Mouse (Mus musculus): ENCODE data around the gene C2cd3. TPM values are rescaled to one million over a fixed set of nuclear protein-coding genes. Genes with fewer than 3 reads are reported as not detected.
A peak's percentile ranks its signal among the peaks of the same experiment; 100 is the strongest.

The C2cd3 gene
- total and polyA plus RNA-seq, 3 experiments = 6.6 to 8.4 (median 7.0) TPM

DNA sequence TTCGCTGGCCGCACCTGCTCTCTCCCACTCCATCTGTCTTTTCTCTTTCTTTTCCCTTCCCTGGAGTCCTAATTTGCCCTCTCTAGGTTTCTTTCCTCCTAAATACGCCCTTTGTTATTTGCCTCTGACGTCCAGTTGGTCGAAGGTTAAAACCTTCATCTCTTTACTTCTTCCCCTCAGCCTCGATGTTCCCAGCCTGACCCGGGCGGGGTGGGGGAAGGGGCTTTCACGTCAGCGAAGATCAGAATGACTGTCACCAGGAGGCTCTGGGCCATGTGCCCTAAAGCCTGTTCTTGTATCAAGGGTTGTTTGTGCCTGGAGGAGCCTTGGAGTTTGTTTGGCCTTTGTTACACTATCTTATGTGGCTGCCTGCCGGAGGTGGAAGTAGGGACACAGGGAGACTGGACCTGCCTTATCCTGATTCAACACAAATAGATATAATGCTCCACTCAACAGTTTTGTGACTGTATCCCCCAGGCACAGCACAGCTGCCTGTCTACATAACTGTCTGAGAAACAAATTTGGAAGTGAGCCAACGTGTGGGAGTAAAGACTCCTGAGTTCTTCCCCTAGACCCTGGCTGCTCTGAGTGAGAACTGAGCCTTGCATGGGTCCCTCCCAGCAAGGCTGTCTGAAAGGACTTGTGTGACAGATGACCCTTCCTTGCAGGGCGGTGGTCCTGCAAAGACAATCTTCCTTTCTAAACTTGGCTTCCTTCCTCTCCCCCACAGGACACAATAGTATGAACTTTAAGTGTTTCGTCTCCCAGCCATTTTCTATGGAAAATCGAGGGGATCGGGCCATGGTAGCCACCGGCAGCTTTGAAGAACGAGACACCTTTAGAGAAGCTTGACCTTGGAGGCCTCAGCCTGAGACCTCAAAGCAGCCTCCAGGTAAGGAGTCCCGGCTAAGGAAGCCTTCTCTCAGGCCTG, 121.7 kb downstream of the C2cd3 start:
- peak overlapping the region; percentile 75 for H3K9ac ChIP-seq (ENCODE audit: low read depth, low read length)
- intact Hi-C loops (cut with DNase I) = loop anchor here (2.0 kb wide), 2 partner anchors 29 to 65 kb away; no protein-coding TSS in a partner anchor
- no peak for TF ChIP-seq EP300 (IDR thresholded peaks at IDR 0.05; ENCODE audit: insufficient read depth, low read depth, low read length)
- TF ChIP-seq POLR2A (IDR thresholded peaks at IDR 0.05; ENCODE audit: insufficient read depth, low read depth, low read length) = no peak
- no peak for TF ChIP-seq CTCF (IDR thresholded peaks at IDR 0.05)

DNA sequence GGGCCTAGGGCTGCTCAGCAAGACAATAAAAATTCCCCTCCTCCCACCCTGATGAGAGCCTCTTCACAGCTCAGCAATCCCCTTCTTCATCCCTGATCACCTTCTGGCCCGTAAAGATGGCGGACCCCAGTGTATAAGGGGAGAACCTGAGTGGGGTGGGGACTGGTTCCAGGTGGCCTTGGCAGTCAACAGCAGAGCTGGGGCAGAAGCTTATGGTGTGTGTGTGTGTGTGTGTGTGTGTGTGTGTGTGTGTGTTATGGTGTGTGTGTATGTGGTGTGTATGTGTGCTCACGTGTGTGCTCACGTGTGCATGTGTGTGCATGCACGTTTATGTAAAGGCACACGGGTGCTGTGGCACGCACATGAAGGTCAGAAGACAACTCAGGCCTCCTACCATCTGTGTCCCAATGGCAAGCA, 122.4 kb downstream of the C2cd3 start:
- intact Hi-C loops (cut with DNase I) = no loop called here
- DNase-seq = peak in 1 of 2 experiments; percentile 44
- peak overlapping the region; percentile 85 for H3K27ac ChIP-seq
- TF ChIP-seq CTCF (IDR thresholded peaks at IDR 0.05) = no peak
- no peak for TF ChIP-seq EP300 (IDR thresholded peaks at IDR 0.05; ENCODE audit: insufficient read depth, low read depth, low read length)
- TF ChIP-seq POLR2A (IDR thresholded peaks at IDR 0.05; ENCODE audit: insufficient read depth, low read depth, low read length) = no peak
- peak overlapping the region; percentile 66 for H3K4me3 ChIP-seq
- H3K27me3 ChIP-seq (ENCODE audit: control insufficient read depth, insufficient read depth, low read length) = no peaks in the 10 kb centered on the region
- H3K4me1 ChIP-seq (ENCODE audit: control insufficient read depth, insufficient read depth, low read length) = peaks cover 12% of the 10 kb centered on the region
- 71% methylated on average over 7 of the region's 7 CpGs for WGBS
- 0 out of 2 replicates have a peak, but pooled peaks cover 2% of the 10 kb centered on the region for H3K36me3 ChIP-seq (ENCODE audit: control insufficient read depth, insufficient read depth, low read length)
- H3K9ac ChIP-seq (ENCODE audit: low read depth, low read length) = peak overlapping the region; percentile 75
- no peaks in the 10 kb centered on the region for H3K79me2 ChIP-seq (replicated peaks; ENCODE audit: control insufficient read depth, insufficient read depth, low read length)

More for the DNA sequence above, 121.7 kb downstream of the C2cd3 start:
- Histone ChIP-seq H3K4me1 (ENCODE audit: control insufficient read depth, insufficient read depth, low read length) (peaks cover 12% of the 10 kb centered on the region), H3K27ac (peak overlapping the region; percentile 85), H3K4me3 (peak overlapping the region; percentile 66), H3K79me2 (replicated peaks; ENCODE audit: control insufficient read depth, insufficient read depth, low read length) (no peaks in the 10 kb centered on the region), H3K27me3 (ENCODE audit: control insufficient read depth, insufficient read depth, low read length) (no peaks in the 10 kb centered on the region), H3K36me3 (ENCODE audit: control insufficient read depth, insufficient read depth, low read length) (0 out of 2 replicates have a peak, but pooled peaks cover 2% of the 10 kb centered on the region)
- WGBS = 18% methylated on average over 19 of the region's 19 CpGs
- peak; percentile 58 to 63 for DNase-seq

GRCm38 (mm10) chr7:100495042-100495441, 123.0 kb downstream of the C2cd3 start:
- intact Hi-C loops (cut with DNase I) = no loop called here
- no peak for TF ChIP-seq EP300 (IDR thresholded peaks at IDR 0.05; ENCODE audit: insufficient read depth, low read depth, low read length)
- TF ChIP-seq POLR2A (IDR thresholded peaks at IDR 0.05; ENCODE audit: insufficient read depth, low read depth, low read length) = no peak
- TF ChIP-seq CTCF (IDR thresholded peaks at IDR 0.05) = no peak

DNA sequence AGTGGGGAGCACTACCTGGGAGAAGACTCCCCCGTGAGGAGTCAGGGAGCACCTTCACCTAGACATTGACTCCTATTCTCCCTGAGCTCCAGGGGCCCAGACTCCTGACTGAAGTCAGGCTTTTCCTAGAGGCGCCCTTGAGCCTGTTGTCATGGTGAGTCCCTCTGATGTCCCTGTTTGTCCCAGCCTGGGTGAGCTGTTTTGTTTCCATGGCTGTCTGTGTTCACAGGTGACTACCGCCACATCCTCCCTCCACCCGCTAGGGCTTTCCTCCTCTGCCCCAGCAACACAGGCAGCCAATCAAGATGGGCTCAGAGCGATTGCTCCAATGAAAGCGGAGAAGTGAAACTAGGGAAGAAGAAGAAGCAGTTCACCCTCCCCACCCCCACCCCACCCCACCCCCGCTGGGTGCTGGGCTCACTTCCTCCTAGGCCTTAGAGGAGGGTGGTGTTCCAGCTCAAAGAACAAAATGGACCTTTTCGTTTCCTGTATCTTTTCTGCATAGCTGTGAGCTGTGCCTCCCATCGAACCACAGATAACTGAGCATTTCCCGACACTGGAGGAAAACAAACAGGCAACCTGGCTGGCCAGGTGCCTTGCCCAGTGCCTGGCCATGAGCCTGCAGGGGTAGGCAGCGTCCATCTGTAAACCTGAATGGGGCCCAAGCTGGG, 123.7 kb downstream of the C2cd3 start:
- peak; percentile 27; the same call in 1 of the 2 replicates for TF ChIP-seq CTCF (IDR thresholded peaks at IDR 0.05)
- peak; percentile 81; the same call in 1 of the 2 replicates for TF ChIP-seq EP300 (IDR thresholded peaks at IDR 0.05; ENCODE audit: insufficient read depth, low read depth, low read length)
- TF ChIP-seq POLR2A (IDR thresholded peaks at IDR 0.05; ENCODE audit: insufficient read depth, low read depth, low read length) = peak; percentile 53
- Histone ChIP-seq H3K36me3 (ENCODE audit: control insufficient read depth, insufficient read depth, low read length) (0 out of 2 replicates have a peak, but pooled peaks cover 2% of the 10 kb centered on the region), H3K9ac (ENCODE audit: low read depth, low read length) (peak overlapping the region; percentile 58), H3K4me3 (peak overlapping the region; percentile 34), H3K27me3 (ENCODE audit: control insufficient read depth, insufficient read depth, low read length) (no peaks in the 10 kb centered on the region), H3K4me1 (ENCODE audit: control insufficient read depth, insufficient read depth, low read length) (peaks cover 12% of the 10 kb centered on the region), H3K27ac (peak overlapping the region; percentile 78), H3K79me2 (replicated peaks; ENCODE audit: control insufficient read depth, insufficient read depth, low read length) (no peaks in the 10 kb centered on the region)
- 11% methylated on average over 11 of the region's 11 CpGs for WGBS
- peak; percentile 77 to 89 for DNase-seq
- intact Hi-C loops (cut with DNase I) = no loop called here

More at GRCm38 (mm10) chr7:100495042-100495441, 123.0 kb downstream of the C2cd3 start:
- H3K79me2 ChIP-seq (replicated peaks; ENCODE audit: control insufficient read depth, insufficient read depth, low read length) = no peaks in the 10 kb centered on the region
- peak overlapping the region; percentile 58 for H3K9ac ChIP-seq (ENCODE audit: low read depth, low read length)
- 0 out of 2 replicates have a peak, but pooled peaks cover 2% of the 10 kb centered on the region for H3K36me3 ChIP-seq (ENCODE audit: control insufficient read depth, insufficient read depth, low read length)
- peak overlapping the region; percentile 78 for H3K27ac ChIP-seq
- 27% methylated on average over 8 of the region's 8 CpGs for WGBS
- H3K27me3 ChIP-seq (ENCODE audit: control insufficient read depth, insufficient read depth, low read length) = no peaks in the 10 kb centered on the region
- DNase-seq = no peak
- H3K4me1 ChIP-seq (ENCODE audit: control insufficient read depth, insufficient read depth, low read length) = peaks cover 12% of the 10 kb centered on the region
- H3K4me3 ChIP-seq = peak overlapping the region; percentile 34

DNA sequence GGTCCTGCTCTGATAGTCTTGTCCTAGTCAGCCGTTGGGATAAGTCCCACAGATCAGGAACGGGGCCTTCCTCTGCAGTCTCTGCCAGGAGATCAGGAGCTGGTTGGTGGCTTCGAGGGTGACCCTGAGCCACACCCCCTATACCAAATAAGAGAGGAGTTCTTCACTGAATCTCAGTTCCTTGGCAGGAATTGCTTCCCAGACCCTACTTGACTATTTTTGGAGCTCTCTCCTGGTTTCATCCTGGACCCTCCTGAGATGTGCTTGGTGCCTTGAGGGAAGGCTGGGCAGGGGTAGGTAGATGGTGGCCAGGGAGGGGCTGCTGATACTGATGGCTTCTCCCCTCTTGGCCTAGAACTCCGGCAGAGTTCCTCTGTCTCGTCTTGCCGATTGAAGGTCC, 124.3 kb downstream of the C2cd3 start:
- Histone ChIP-seq H3K27me3 (ENCODE audit: control insufficient read depth, insufficient read depth, low read length) (no peaks in the 10 kb centered on the region), H3K4me3 (no peak overlapping the region), H3K36me3 (ENCODE audit: control insufficient read depth, insufficient read depth, low read length) (0 out of 2 replicates have a peak, but pooled peaks cover 2% of the 10 kb centered on the region), H3K27ac (peak overlapping the region; percentile 78), H3K9ac (ENCODE audit: low read depth, low read length) (no peak overlapping the region), H3K4me1 (ENCODE audit: control insufficient read depth, insufficient read depth, low read length) (peaks cover 12% of the 10 kb centered on the region), H3K79me2 (replicated peaks; ENCODE audit: control insufficient read depth, insufficient read depth, low read length) (no peaks in the 10 kb centered on the region)
- TF ChIP-seq EP300 (IDR thresholded peaks at IDR 0.05; ENCODE audit: insufficient read depth, low read depth, low read length) (no peak), POLR2A (IDR thresholded peaks at IDR 0.05; ENCODE audit: insufficient read depth, low read depth, low read length) (no peak), CTCF (IDR thresholded peaks at IDR 0.05) (no peak)
- no peak for DNase-seq
- 47% methylated on average over 6 of the region's 6 CpGs for WGBS
- intact Hi-C loops (cut with DNase I) = no loop called here
